Mouse (Mus musculus): Measurements from ENCODE around the gene Pla2g12a.
A peak's percentile ranks its signal among the peaks of the same experiment; 100 is the strongest.

Gene Pla2g12a

GRCm38 (mm10) chr3:129878405-129879021 lies at the start of gene Pla2g12a:
TSS of gene Pla2g12a (plus strand) at chr3:129878606.
- peak; percentile 80 for DNase-seq (ENCODE audit: low spot score)

DNA sequence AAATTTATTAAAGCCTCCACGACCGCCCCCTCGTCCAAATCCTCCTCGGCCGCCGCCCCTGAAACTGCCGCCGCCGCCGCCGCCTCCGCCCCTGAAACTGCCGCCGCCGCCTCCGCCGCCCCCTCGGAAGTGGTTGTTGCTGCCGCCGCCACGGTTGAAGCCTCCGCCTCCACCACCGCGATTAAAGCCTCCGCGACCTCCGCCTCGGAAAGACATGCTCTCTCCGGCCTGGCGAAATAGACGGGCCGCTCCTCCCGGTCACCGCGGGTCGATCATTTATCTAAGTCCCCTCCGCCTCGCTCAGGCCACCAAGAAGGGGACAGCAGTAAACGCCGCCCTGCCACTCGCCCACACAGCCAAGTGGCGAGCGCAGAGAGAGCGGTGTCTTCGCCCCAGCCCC lies 47.8 kb upstream of the Pla2g12a start:
- DNase-seq (ENCODE audit: low spot score): no peak

GRCm38 (mm10) chr3:129831035-129831568 lies 47.3 kb upstream of the Pla2g12a start, which contains the start of gene Gar1:
TSS of gene Gar1 (minus strand) at chr3:129831396.
- DNase-seq (ENCODE audit: low spot score): peak; percentile 85

DNA sequence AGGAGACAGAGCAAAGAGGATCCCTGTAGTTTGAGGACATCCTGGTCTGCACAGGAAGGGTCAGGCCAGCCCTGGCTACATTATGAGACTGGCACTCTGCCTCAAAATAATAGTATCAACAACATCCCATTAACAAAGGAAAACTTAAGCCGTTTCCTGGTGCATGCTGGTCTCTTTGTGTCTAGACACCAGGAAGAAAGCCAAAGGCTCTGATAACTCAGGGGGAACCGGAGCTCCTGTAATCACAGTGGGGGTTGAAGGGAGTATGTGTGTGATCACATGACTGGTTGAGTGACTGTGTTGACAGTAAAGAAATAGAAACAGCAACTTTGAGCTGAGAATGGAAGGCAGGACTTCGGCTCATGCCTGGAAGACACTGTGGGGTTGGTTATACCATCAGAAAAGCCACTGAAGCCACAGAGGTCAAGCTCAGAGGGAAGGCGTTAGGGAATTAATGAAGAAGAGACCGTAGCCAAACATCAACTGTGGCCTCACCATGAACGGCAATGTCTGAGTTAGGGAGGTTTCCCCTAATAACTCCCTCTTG lies 42.9 kb upstream of the Pla2g12a start, which contains the start of gene Cfi:
Cfi (plus strand) TSS at position 497 of the 547 bp plus-strand sequence.
- no peak for DNase-seq (ENCODE audit: low spot score)

GRCm38 (mm10) chr3:129836051-129836697 lies 42.2 kb upstream of the Pla2g12a start:
- DNase-seq (ENCODE audit: low spot score): no peak

- no peak for DNase-seq (ENCODE audit: low spot score)
Measured at GRCm38 (mm10) chr3:129836965-129837364, 41.4 kb upstream of the Pla2g12a start.

DNA sequence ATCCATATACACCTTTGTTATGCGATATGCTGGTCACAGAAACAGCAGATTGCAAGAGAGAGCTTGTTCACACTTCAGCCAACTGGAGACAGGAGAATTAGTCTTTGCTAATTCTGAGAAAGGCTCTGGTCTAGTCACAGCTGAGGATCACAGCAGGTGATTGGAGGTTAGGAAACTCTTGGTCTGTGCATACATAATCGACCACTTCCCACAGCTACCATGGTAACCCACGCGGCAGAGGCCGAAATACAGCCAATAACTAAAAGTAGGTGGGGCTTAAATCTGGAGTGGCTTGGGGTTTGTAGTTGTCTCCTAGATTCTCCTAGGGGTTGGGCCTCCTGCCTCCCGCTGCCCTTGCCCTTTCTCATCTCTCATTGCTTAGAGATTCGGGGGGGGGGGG lies 40.4 kb upstream of the Pla2g12a start:
- DNase-seq (ENCODE audit: low spot score): no peak

DNA sequence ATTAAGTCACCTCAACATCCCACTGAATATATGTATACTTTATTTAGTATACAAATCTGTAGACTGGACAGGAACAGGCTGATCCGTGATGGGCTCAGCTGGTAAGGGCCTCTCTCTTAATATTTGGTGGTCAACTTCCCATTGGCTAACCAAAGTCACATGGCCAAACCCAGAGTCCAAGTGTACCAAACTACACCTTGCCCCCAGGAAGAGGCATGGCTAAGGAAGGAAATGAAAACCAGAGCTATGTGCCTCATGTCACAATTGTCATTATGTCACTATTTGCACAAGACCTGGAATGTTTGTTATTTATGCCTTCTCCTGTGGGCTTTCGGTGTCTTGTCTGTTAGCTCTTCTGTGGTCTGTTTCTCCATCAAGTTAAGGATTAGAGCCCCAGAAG lies 32.5 kb upstream of the Pla2g12a start:
- no peak for DNase-seq (ENCODE audit: low spot score)

DNA sequence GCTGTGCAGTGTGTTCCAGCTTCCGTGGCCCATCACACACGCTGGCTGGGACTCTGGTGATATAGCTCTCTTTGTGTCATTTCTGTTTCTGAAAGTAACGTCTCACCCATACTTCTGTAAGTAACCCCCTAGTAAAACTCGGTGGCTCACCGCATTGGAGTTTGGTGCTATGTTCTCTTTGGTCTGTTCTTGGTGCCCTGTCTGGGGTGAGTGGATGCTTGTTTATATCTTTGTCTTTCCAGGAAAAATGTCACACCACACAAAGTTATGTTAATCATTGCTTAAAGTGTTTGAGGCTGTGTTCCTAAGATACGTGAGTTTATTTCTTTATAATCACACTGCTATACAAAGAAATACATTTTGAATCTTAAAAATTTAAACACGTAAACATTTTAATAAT lies 31.6 kb upstream of the Pla2g12a start:
- DNase-seq (ENCODE audit: low spot score): no peak

- no peak for DNase-seq (ENCODE audit: low spot score)
Measured at GRCm38 (mm10) chr3:129862592-129862991, 15.8 kb upstream of the Pla2g12a start.

DNA sequence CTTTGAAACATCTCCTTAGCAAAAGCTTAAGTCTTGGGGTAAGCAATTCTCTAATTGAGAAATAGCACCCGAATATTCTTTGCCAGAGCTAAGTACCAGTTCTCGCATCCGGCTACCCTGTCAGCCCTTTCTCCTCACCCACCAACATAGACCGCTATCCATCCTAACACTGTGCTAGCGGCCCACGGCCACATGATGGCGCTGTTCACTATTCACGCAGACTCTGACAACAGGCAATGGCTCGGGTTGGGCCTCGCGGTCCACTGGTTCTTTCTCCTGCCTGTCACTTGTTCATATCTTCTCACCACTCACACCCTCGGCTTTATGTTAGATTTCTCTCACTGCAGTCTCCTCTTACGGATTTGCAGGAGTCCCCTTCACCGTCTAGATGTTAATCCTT lies 14.7 kb upstream of the Pla2g12a start:
- DNase-seq (ENCODE audit: low spot score): peak; percentile 23

DNA sequence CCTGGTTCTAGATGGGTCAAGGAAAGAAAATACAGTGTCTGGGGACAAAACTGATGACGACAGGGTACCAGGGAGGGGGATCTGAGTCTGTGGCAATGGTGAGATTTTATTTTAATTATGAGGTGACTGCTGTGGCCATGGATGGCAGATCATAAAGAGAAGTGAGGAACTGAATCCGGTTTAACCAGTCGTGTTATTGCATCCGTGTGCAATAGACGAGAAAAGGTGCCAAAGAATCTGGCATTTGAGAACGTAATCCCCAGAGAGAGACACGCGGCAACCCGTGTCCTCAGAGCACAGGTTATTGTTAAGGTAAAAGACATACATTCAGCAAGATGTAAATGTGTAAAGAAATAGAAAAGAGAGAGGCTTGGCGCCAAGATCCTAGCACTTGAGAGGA lies 1.1 kb upstream of the Pla2g12a start:
- no peak for DNase-seq (ENCODE audit: low spot score)

GRCm38 (mm10) chr3:129879131-129879757 lies 838 bp downstream of the Pla2g12a start:
- DNase-seq (ENCODE audit: low spot score): no peak

GRCm38 (mm10) chr3:129879913-129880312 lies 1.5 kb downstream of the Pla2g12a start:
- no peak for DNase-seq (ENCODE audit: low spot score)

GRCm38 (mm10) chr3:129880925-129881593 lies 2.7 kb downstream of the Pla2g12a start:
- peak; percentile 35 for DNase-seq (ENCODE audit: low spot score)

GRCm38 (mm10) chr3:129885577-129885976 lies 7.2 kb downstream of the Pla2g12a start:
- DNase-seq (ENCODE audit: low spot score): no peak

DNA sequence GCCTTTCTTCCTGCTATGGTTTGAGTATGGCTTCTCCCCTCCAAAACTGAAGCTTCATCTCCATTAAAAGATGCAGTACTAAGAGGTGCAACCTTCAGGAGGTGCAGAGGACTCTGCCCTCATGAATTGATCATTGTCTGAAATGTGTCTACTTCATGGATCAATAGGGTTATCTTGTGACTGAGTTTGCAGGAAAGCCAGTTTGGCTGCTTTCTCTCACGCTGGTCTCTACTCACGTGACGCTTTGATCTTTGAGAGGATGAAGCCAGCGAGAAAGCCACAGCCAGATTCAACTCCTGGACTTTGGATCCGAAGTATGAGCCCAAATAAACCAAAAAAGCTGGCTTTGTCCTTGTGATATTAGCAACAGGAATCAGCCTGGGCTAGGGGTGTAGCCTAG lies 8.0 kb downstream of the Pla2g12a start:
- DNase-seq (ENCODE audit: low spot score): no peak

- no peak for DNase-seq (ENCODE audit: low spot score)
Measured at GRCm38 (mm10) chr3:129887779-129888517, 9.5 kb downstream of the Pla2g12a start.

DNA sequence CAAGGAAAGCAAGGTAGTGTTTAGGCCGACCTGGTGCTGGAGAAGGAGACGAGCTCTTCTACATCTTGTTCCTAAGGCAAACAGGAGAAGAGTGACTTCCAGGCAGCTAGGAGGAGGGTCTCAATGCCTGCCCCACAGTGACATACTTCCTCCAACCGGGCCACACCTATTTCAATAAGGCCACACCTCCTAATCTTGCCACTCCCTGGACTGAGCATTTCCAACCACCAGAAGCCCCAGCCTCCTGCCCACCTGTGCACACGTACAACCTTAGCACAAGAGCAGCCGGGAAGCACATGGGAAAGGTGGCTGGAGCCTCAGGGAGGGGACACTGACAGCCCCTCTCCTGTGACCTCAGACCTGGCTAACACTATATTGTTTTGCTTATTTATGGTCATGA lies 13.6 kb downstream of the Pla2g12a start:
- DNase-seq (ENCODE audit: low spot score): no peak

DNA sequence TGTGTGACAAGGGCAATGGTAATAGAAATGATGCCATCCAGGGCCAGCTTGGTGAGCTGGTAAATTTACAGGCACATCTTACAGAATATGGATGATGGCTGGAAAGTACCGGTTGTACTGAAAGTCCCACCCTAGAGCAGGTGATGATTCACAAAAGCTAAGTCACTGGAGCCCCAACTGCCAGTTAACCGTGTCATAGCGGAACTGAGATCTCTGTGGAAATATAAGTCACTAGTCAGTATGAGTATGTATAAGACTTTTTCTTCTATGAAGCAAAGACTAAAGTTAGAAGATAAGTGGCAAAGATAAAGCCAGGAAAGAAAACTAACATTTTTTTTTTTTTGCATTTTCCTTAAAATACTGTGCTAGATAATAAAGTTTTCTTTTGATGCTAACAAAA lies 14.7 kb downstream of the Pla2g12a start:
- DNase-seq (ENCODE audit: low spot score): no peak

- DNase-seq (ENCODE audit: low spot score): no peak
Measured at GRCm38 (mm10) chr3:129896591-129896990, 18.2 kb downstream of the Pla2g12a start.

Measured in spleen, adult 12 weeks (tissue).